Mouse (Mus musculus) olfactory bulb, adult 2 months (tissue): ENCODE data around the gene Lrpap1. TPM values are rescaled to one million over a fixed set of nuclear protein-coding genes. Genes with fewer than 3 reads are reported as not detected.
A peak's percentile ranks its signal among the peaks of the same experiment; 100 is the strongest.

Experiments
- H3K27ac ChIP-seq: fragments of 200-500 bp; 2 replicates; pipeline ENCODE4 v1.5.1; 2012; ENCODE audit warnings: low read depth, low read length; ENCODE audit not compliant: insufficient read depth
- H3K4me1 ChIP-seq: fragments of 200-500 bp; 2 replicates; pipeline ENCODE4 v1.6.1; 2012; ENCODE audit warnings: low read length; ENCODE audit not compliant: control insufficient read depth, insufficient read depth
- H3K4me3 ChIP-seq: fragments of 200-500 bp; 2 replicates; pipeline ENCODE4 v1.5.1; 2012; ENCODE audit warnings: mild to moderate bottlenecking, low read depth, low read length, moderate library complexity; ENCODE audit not compliant: insufficient read depth
- CTCF ChIP-seq: fragments of 200-500 bp; IDR thresholded peaks from 2 replicates; pipeline ENCODE4 v1.5.1; 2012; ENCODE audit warnings: low read depth, mild to moderate bottlenecking, low read length, moderate library complexity; ENCODE audit not compliant: insufficient read depth
- POLR2A ChIP-seq: fragments of 200-500 bp; IDR thresholded peaks from 2 replicates; pipeline ENCODE4 v1.6.1; 2012; ENCODE audit warnings: mild to moderate bottlenecking, low read depth, low read length, moderate library complexity; ENCODE audit not compliant: insufficient read depth
- WGBS: fragments of 180-500 bp; shearing (Covaris S2); methylation state at CpG from one replicate; pipeline ENCODE4 v1.1.7; 2018; 5-methylcytosine and 5-hydroxymethylcytosine counted together
- polyA plus RNA-seq: library from polyadenylated mRNA; stranded (reverse); fragments of >200 nt; gene quantifications from 2 replicates; pipeline ENCODE4 v1.2.4, GENCODE M21; 2012; ENCODE audit warnings: low replicate concordance; ENCODE audit not compliant: missing spikeins, insufficient read depth, insufficient read length

The Lrpap1 gene
- polyA plus RNA-seq, 1 experiment = not detected

- TF ChIP-seq POLR2A (no peak), CTCF (no peak)
- Histone ChIP-seq H3K4me1 (peaks cover 12% of the 10 kb centered on the region; the same call in 1 of the 2 replicates), H3K27ac (no peak overlapping the region), H3K4me3 (no peak overlapping the region)
- WGBS = 33% methylated on average over 1 of the region's 1 CpGs
Observed at GRCm38 (mm10) chr5:35131237-35131636, 25.7 kb upstream of the Lrpap1 start.

GRCm38 (mm10) chr5:35129767-35130191 is 24.2 kb upstream of the Lrpap1 start:
- no peak overlapping the region for H3K27ac ChIP-seq
- peaks cover 12% of the 10 kb centered on the region; the same call in 1 of the 2 replicates for H3K4me1 ChIP-seq
- no peak overlapping the region for H3K4me3 ChIP-seq
- TF ChIP-seq CTCF = no peak
- no peak for TF ChIP-seq POLR2A
- WGBS = 89% methylated on average over 7 of the region's 7 CpGs

- TF ChIP-seq CTCF (no peak), POLR2A (no peak)
- 56% methylated on average over 16 of the region's 16 CpGs for WGBS
- peaks cover 12% of the 10 kb centered on the region; the same call in 1 of the 2 replicates for H3K4me1 ChIP-seq
- no peak overlapping the region for H3K4me3 ChIP-seq
- H3K27ac ChIP-seq = no peak overlapping the region
Observed at GRCm38 (mm10) chr5:35129208-35129607, 23.6 kb upstream of the Lrpap1 start.

- TF ChIP-seq POLR2A (no peak), CTCF (no peak)
- H3K27ac ChIP-seq = no peak overlapping the region
- WGBS = 91% methylated on average over 8 of the region's 8 CpGs
Observed at GRCm38 (mm10) chr5:35120024-35120423, 14.5 kb upstream of the Lrpap1 start.

GRCm38 (mm10) chr5:35118418-35118817 is 12.9 kb upstream of the Lrpap1 start:
- Histone ChIP-seq H3K4me3 (no peak overlapping the region), H3K4me1 (no peaks in the 10 kb centered on the region), H3K27ac (no peak overlapping the region)
- WGBS = 97% methylated on average over 2 of the region's 2 CpGs
- TF ChIP-seq POLR2A (no peak), CTCF (no peak)

More at GRCm38 (mm10) chr5:35120024-35120423, 14.5 kb upstream of the Lrpap1 start:
- H3K4me1 ChIP-seq = no peaks in the 10 kb centered on the region
- no peak overlapping the region for H3K4me3 ChIP-seq

GRCm38 (mm10) chr5:35117633-35118032 is 12.1 kb upstream of the Lrpap1 start:
- Histone ChIP-seq H3K4me1 (peaks cover 7% of the 10 kb centered on the region; the same call in 1 of the 2 replicates), H3K27ac (no peak overlapping the region), H3K4me3 (no peak overlapping the region)
- TF ChIP-seq CTCF (no peak), POLR2A (no peak)
- WGBS = 71% methylated on average over 3 of the region's 3 CpGs

- peaks cover 11% of the 10 kb centered on the region; the same call in 1 of the 2 replicates for H3K4me1 ChIP-seq
- 90% methylated on average over 3 of the region's 3 CpGs for WGBS
- H3K4me3 ChIP-seq = no peak overlapping the region
- no peak overlapping the region for H3K27ac ChIP-seq
- TF ChIP-seq CTCF = no peak
- TF ChIP-seq POLR2A = no peak
Observed at GRCm38 (mm10) chr5:35116002-35116401, 10.4 kb upstream of the Lrpap1 start.

GRCm38 (mm10) chr5:35112444-35112843 is 6.9 kb upstream of the Lrpap1 start:
- WGBS = 34% methylated on average over 4 of the region's 4 CpGs
- Histone ChIP-seq H3K27ac (no peak overlapping the region), H3K4me1 (peaks cover 11% of the 10 kb centered on the region; the same call in 1 of the 2 replicates), H3K4me3 (no peak overlapping the region)
- TF ChIP-seq POLR2A (no peak), CTCF (no peak)

- WGBS = 4% methylated on average over 11 of the region's 11 CpGs
- TF ChIP-seq CTCF (no peak), POLR2A (no peak)
- Histone ChIP-seq H3K4me3 (peak overlapping the region; percentile 95), H3K4me1 (peaks cover 19% of the 10 kb centered on the region), H3K27ac (peak overlapping the region; percentile 62)
Observed at GRCm38 (mm10) chr5:35105922-35106298, 344 bp upstream of the Lrpap1 start.
